Mouse (Mus musculus) myocyte (in vitro differentiated cells): ENCODE measurements around the gene Atp8b2. TPM values are rescaled to one million over a fixed set of nuclear protein-coding genes. Genes with fewer than 3 reads are reported as not detected.
A peak's percentile ranks its signal among the peaks of the same experiment; 100 is the strongest.

Experiments used
- H3K27me3 ChIP-seq: one replicate; pipeline ENCODE4 v1.6.1; 2011; ENCODE audit not compliant: control insufficient read depth, insufficient read depth, insufficient read length
- H3K36me3 ChIP-seq: one replicate; pipeline ENCODE4 v1.6.1; 2011; ENCODE audit not compliant: control insufficient read depth, insufficient read depth
- H3K4me2 ChIP-seq: one replicate; pipeline ENCODE4 v1.6.1; 2011; ENCODE audit warnings: low read depth, control low read depth
- H3K4me3 ChIP-seq: one replicate; pipeline ENCODE4 v1.5.1; 2011; ENCODE audit warnings: mild to moderate bottlenecking, control low read depth, moderate library complexity
- H3K79me2 ChIP-seq: one replicate; pipeline ENCODE4 v1.6.1; 2011; ENCODE audit not compliant: control insufficient read depth, insufficient read depth
- H3ac ChIP-seq: one replicate; pipeline ENCODE4 v1.6.1; 2011; ENCODE audit not compliant: control insufficient read depth, insufficient read length
- CEBPB ChIP-seq: IDR thresholded peaks from 2 replicates; pipeline ENCODE4 v1.6.1; 2011; ENCODE audit warnings: mild to moderate bottlenecking, moderate library complexity; ENCODE audit not compliant: poor library complexity, insufficient read depth, severe bottlenecking
- E2F4 ChIP-seq: IDR thresholded peaks from one replicate; pipeline ENCODE4 v1.6.1; 2011; ENCODE audit warnings: mild to moderate bottlenecking, control low read depth, moderate library complexity; ENCODE audit not compliant: insufficient read depth
- MAX ChIP-seq: IDR thresholded peaks from one replicate; pipeline ENCODE4 v1.6.1; 2011; ENCODE audit warnings: low read depth, mild to moderate bottlenecking, control low read depth
- MYOD1 ChIP-seq, 3 experiments: IDR thresholded peaks; one replicate each; pipeline ENCODE4 v1.6.1; 2011; ENCODE audit warnings: control low read depth in 2 of 3, low read depth in 2 of 3, mild to moderate bottlenecking in 2 of 3, moderate library complexity in 1 of 3; ENCODE audit not compliant: insufficient read length in 2 of 3, control insufficient read depth in 1 of 3
- MYOG ChIP-seq, 3 experiments: IDR thresholded peaks; one replicate each; pipeline ENCODE4 v1.6.1; 2011; ENCODE audit warnings: control low read depth in 2 of 3, low read depth in 2 of 3, mild to moderate bottlenecking in 2 of 3; ENCODE audit not compliant: insufficient read length in 2 of 3, control insufficient read depth in 1 of 3, insufficient read depth in 1 of 3
- POLR2A ChIP-seq: IDR thresholded peaks from one replicate; pipeline ENCODE4 v1.6.1; 2011; ENCODE audit warnings: low read depth, mild to moderate bottlenecking, control low read depth, moderate library complexity; ENCODE audit not compliant: insufficient read length
- POLR2AphosphoS2 ChIP-seq: IDR thresholded peaks from one replicate; pipeline ENCODE4 v1.6.1; 2011; ENCODE audit warnings: low read depth, control low read depth; ENCODE audit not compliant: insufficient read length
- REST ChIP-seq: IDR thresholded peaks from one replicate; pipeline ENCODE4 v1.6.1; 2011; ENCODE audit warnings: mild to moderate bottlenecking, control low read depth, moderate library complexity; ENCODE audit not compliant: insufficient read depth, insufficient read length
- SRF ChIP-seq: IDR thresholded peaks from one replicate; pipeline ENCODE4 v1.6.1; 2011; ENCODE audit warnings: low read depth; ENCODE audit not compliant: control insufficient read depth, insufficient read length
- TCF12 ChIP-seq: IDR thresholded peaks from one replicate; pipeline ENCODE4 v1.6.1; 2011; ENCODE audit warnings: mild to moderate bottlenecking, control low read depth; ENCODE audit not compliant: poor library complexity, insufficient read depth, severe bottlenecking
- TCF3 ChIP-seq: IDR thresholded peaks from one replicate; pipeline ENCODE4 v1.6.1; 2011; ENCODE audit warnings: low read depth, control low read depth; ENCODE audit not compliant: insufficient read length
- USF1 ChIP-seq: IDR thresholded peaks from one replicate; pipeline ENCODE4 v1.6.1; 2011; ENCODE audit warnings: low read depth, mild to moderate bottlenecking, control low read depth, moderate library complexity
- polyA plus RNA-seq: library from polyadenylated mRNA; unstranded; fragments of >200 nt; fragmentation: generic; extraction: Trizol; gene quantifications from one replicate; pipeline ENCODE4 v1.2.1, GENCODE M21; 2012; ENCODE audit warnings: missing spikeins

The Atp8b2 gene
- polyA plus RNA-seq, 1 experiment = 20.9 TPM

GRCm38 (mm10) chr3:89960469-89960868, 2.8 kb downstream of the Atp8b2 start:
- Histone ChIP-seq H3K79me2 (peaks cover 34% of the 10 kb centered on the region), H3ac (no peak overlapping the region), H3K36me3 (peaks cover 21% of the 10 kb centered on the region), H3K4me3 (peak overlapping the region; percentile 78), H3K27me3 (no peaks in the 10 kb centered on the region), H3K4me2 (peak overlapping the region; percentile 88)
- TF ChIP-seq MYOG (IDR thresholded peaks at IDR 0.05; ENCODE audit: control insufficient read depth in 1 of 3, insufficient read depth in 1 of 3, insufficient read length in 2 of 3, low read depth in 2 of 3) (peak in 1 of 3 experiments; percentile 20), MYOD1 (IDR thresholded peaks at IDR 0.05; ENCODE audit: control insufficient read depth in 1 of 3, insufficient read length in 2 of 3, low read depth in 2 of 3) (peak in 1 of 3 experiments; percentile 12), SRF (peak; percentile 58), POLR2A (peak; percentile 22), REST (no peak), E2F4 (peak; percentile 51)

GRCm38 (mm10) chr3:89959435-89959834, 3.9 kb downstream of the Atp8b2 start:
- Histone ChIP-seq H3K4me3 (peak overlapping the region; percentile 78), H3K36me3 (peaks cover 23% of the 10 kb centered on the region), H3ac (no peak overlapping the region), H3K4me2 (peak overlapping the region; percentile 88), H3K27me3 (no peaks in the 10 kb centered on the region), H3K79me2 (peaks cover 34% of the 10 kb centered on the region)
- no peak for TF ChIP-seq POLR2A
- TF ChIP-seq MAX = no peak
- TF ChIP-seq MYOG (IDR thresholded peaks at IDR 0.05; ENCODE audit: control insufficient read depth in 1 of 3, insufficient read depth in 1 of 3, insufficient read length in 2 of 3, low read depth in 2 of 3) = no peak
- TF ChIP-seq SRF = no peak
- no peak for TF ChIP-seq CEBPB
- TF ChIP-seq E2F4 = no peak
- TF ChIP-seq USF1 = no peak
- TF ChIP-seq REST = no peak
- TF ChIP-seq TCF3 = no peak

GRCm38 (mm10) chr3:89957880-89958279, 5.4 kb downstream of the Atp8b2 start:
- TF ChIP-seq CEBPB = no peak
- TF ChIP-seq MYOD1 (IDR thresholded peaks at IDR 0.05; ENCODE audit: control insufficient read depth in 1 of 3, insufficient read length in 2 of 3, low read depth in 2 of 3) = no peak
- TF ChIP-seq POLR2A = no peak
- TF ChIP-seq TCF12 = no peak
- TF ChIP-seq REST = no peak
- TF ChIP-seq TCF3 = no peak
- TF ChIP-seq USF1 = no peak
- TF ChIP-seq MYOG (IDR thresholded peaks at IDR 0.05; ENCODE audit: control insufficient read depth in 1 of 3, insufficient read depth in 1 of 3, insufficient read length in 2 of 3, low read depth in 2 of 3) = no peak
- TF ChIP-seq POLR2AphosphoS2 = no peak
- no peak for TF ChIP-seq E2F4
- TF ChIP-seq MAX = no peak
- TF ChIP-seq SRF = no peak
- Histone ChIP-seq H3K4me2 (no peak overlapping the region), H3K79me2 (peaks cover 28% of the 10 kb centered on the region), H3K4me3 (no peak overlapping the region), H3K27me3 (no peaks in the 10 kb centered on the region), H3K36me3 (peaks cover 28% of the 10 kb centered on the region), H3ac (no peak overlapping the region)

GRCm38 (mm10) chr3:89956177-89956971, 6.9 kb downstream of the Atp8b2 start:
- Histone ChIP-seq H3K4me2 (no peak overlapping the region), H3K4me3 (no peak overlapping the region), H3ac (no peak overlapping the region), H3K79me2 (peaks cover 22% of the 10 kb centered on the region), H3K36me3 (peaks cover 35% of the 10 kb centered on the region), H3K27me3 (no peaks in the 10 kb centered on the region)
- TF ChIP-seq MYOG (IDR thresholded peaks at IDR 0.05; ENCODE audit: control insufficient read depth in 1 of 3, insufficient read depth in 1 of 3, insufficient read length in 2 of 3, low read depth in 2 of 3) = no peak

GRCm38 (mm10) chr3:89953420-89953819, 9.9 kb downstream of the Atp8b2 start:
- Histone ChIP-seq H3K79me2 (no peaks in the 10 kb centered on the region), H3K4me3 (no peak overlapping the region), H3K4me2 (no peak overlapping the region), H3ac (no peak overlapping the region), H3K27me3 (no peaks in the 10 kb centered on the region), H3K36me3 (peaks cover 44% of the 10 kb centered on the region)
- no peak for TF ChIP-seq TCF3
- no peak for TF ChIP-seq SRF
- TF ChIP-seq POLR2AphosphoS2 = no peak
- TF ChIP-seq REST = no peak
- no peak for TF ChIP-seq CEBPB
- no peak for TF ChIP-seq TCF12
- TF ChIP-seq MAX = no peak
